Mouse (Mus musculus) liver (tissue): ENCODE measurements at regions not wholly inside any gene's neighbourhood (a gene's known extent, or its start where the extent isn't known, plus 50 kb on each side); places are given as distances from the start of the nearest gene placed in this dataset.

Source experiments
- DNase-seq: peaks from one replicate; pipeline ENCODE4 v3.0.0-alpha.2; 2020; ENCODE audit warnings: mixed read lengths

DNA sequence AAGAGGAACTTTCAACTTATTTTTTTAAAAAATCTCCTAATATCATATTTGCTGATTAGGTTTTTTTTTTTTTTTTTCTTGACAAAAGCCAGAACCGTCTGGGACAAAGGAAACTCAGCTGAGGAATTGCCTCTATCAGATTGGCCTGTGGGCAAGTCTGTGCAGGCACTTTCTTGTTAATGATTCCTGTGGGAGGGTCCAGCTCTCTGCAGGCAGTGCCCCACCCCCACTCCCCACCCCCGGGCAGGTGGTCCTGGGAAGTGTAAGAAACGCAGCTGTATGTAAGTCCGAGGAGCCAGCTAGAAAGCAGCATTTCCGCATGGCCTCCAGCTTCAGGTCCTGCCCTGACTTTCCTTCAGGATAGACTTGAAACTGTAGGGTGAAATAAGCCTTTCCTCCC is 377.7 kb downstream of the Sox2 start:
- DNase-seq: peak; percentile 11

DNA sequence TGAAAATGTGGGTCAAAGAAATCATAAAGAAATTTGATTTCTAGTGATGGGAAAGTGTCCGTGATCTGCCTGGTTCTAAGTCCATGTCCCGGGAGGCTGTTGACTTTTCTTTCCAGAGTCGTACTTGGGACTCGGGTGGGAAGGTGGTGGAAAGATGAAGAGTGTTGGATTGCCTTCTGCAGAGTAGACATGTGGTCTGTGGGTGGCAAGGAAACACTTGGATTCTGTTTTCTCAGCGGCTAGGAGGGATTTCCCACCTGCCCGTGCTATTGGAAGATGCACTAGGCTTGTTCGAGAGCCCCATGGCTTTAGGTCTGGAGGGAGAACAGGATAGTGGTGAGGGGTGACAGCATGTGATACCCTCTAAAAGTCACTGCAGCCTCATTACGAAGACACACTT is 379.7 kb downstream of the Sox2 start:
- DNase-seq: no peak

- no peak for DNase-seq
These were observed 383.4 kb downstream of the Sox2 start for GRCm38 (mm10) chr3:35033587-35033986.

GRCm38 (mm10) chr3:35035234-35035633 is 385.0 kb downstream of the Sox2 start:
- DNase-seq: no peak

GRCm38 (mm10) chr3:35043705-35044104 is 393.5 kb downstream of the Sox2 start:
- DNase-seq: no peak

- DNase-seq: no peak
These were observed 409.2 kb downstream of the Sox2 start for GRCm38 (mm10) chr3:35059438-35059837.

DNA sequence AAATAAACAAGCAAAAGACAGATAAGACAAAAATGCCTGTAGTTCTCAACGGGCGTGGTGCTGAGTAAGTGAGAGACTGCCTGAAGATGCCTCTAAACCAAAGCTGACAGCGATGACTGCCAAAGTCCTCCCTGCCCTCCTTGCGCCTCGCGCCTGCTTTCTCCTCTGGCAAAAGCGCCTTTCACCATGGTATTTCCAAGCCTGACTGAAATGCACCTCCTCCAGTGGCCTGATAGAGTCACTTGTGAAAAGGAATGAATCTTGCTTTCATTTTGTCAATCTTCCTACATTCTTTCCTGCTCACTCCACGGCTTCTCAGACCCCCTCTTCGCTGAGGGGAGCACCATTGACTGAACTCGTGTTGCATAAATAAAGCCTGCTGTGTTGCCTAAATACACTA is 409.8 kb downstream of the Sox2 start:
- no peak for DNase-seq

GRCm38 (mm10) chr3:35066824-35067223 is 416.6 kb downstream of the Sox2 start:
- peak; percentile 5 for DNase-seq

DNA sequence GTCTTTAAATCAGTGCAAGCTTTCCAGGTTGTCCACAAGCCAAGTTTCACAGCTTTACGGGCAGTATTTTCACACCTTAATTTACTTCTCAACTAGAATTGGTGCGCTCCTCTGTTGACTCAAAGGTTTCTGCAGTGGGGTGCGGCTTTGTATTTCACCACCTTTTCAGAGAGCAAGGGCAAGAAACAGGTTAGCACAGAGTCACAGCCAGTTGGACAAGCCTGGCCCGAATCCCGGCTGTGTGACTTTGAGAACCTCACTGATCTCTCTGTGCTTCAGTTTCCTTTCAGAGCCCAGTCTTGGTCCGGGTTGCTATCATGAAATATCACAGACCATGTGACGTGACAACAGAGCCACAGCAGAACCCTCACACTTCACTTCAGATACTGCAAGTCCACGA is 418.4 kb downstream of the Sox2 start:
- DNase-seq: no peak

- no peak for DNase-seq
These were observed 420.8 kb downstream of the Sox2 start for GRCm38 (mm10) chr3:35071046-35071445.

GRCm38 (mm10) chr3:35079887-35080286 is 429.7 kb downstream of the Sox2 start:
- no peak for DNase-seq

DNA sequence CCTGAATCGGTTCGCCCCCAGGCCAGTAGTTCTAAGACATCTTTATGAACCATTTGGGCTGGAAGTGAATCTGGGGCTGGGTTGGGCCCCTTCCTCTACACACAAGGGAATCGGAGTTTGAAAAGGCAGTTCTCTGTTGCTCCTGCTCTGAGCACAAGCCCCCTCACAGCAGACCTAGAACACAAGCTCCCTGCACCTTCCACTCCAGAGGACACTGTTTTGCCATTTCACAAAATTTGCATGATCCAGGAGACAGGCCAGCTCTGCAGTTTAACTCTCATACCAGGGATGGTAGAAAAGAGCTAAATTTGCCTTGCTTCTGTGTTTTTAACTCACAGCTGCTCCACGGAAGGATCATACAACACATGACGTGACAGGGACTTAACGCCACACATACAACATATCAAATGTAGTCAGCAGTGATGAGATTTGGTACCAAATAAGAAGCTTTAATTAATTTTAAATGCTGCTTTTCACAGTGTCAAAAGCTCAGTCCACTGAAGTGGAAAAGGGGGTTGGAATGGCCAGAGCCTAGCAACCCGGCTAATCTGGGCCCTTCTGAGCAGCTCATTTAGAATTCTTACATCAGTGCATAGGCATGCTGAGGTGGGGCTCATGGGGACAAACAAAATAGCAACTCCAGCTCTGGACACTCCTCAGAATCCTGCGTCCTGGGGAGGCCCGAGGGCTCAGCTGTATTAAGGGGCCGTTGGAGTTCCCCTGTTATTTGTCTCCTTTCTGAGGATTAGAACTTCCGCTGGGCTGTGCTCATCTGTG is 434.1 kb downstream of the Sox2 start:
- DNase-seq: no peak

- DNase-seq: no peak
These were observed 438.3 kb downstream of the Sox2 start for GRCm38 (mm10) chr3:35088241-35089080.

DNA sequence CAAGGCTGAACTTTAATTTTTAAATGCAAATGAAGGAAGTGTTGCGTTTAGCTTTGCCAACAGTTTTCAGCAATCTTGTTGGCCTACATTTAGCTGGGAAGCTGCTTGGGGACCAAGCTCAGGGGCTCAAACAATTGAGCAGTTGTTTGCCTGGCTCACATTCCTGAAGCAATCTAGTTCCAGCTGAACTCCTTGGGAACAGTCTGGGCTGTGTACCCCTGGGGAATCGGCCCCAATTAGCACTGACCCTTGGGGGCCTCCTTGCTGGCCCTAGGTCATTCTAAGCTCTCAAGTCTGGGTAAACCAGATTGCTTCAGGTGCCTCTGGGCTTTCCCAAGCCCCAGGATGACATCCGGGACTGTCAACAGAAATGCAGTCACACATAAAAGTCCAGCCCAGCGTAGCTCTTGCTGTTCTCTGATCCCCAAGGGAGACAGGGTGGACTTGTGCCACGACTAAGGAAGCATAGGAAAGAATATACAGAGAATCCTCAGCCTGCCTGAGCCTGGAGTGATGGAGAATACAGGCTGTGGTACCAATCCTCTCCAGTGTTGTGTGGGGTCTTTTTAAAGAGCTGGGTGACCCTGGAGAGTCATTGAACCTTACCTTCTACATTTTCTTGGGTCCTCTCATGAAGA is 440.4 kb downstream of the Sox2 start:
- no peak for DNase-seq

GRCm38 (mm10) chr3:35093001-35093400 is 442.8 kb downstream of the Sox2 start:
- no peak for DNase-seq

DNA sequence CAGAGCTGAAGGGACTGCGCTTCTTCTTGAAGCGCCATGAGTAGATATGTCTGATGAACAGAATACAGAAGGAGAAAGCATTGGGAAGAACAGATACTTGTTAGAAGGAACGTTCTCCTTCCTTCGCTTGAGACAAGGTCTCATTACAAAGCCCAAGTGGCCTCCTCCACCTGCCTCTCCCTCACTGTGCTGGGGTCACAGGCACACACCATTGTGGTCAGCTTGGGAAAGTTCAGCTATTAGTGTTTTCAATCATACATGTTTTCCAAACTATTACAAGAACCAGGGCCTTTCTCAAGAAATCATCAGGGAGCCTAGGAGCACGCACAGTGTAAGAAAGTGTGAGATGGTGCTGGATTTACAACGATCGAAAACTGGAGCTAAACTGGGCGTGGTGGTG is 445.0 kb downstream of the Sox2 start:
- no peak for DNase-seq

DNA sequence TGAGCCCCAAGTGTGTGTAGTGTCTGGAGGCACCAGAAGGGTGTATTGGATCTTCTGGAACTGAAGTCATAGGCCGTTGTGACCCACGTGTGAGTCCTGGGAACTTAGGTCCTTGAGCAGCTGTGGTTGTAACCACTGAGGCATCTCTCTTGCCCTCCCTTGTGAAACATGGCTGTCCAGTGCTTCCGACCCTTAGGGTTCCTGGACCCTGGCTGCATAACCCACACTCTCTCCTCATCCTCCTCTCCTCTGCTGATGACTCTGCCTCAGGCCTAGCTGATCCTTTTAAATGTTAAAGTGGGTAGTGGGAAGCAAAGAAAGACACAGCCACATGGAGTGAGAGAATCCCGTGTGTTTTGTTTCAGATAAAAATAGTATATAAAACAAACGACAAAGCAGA is 446.2 kb downstream of the Sox2 start:
- DNase-seq: no peak

DNA sequence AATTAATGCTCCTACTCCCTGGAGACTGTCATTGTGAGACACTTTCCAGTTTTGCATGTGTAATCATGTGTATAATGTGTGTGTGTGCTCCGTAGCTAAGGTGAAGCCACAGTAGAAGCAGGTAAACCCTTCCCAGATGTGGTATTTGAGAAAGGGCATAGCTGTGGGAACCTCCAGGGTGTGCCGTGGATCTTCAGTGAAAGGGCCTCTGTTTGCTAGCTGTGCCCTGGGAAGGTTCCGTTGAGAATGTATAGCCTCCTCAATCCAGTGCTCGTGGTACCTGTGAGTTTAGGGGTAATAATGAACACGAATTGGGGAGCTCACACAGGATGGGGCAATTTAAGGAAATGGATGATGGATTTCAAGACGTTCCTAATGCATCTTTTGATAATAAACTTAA is 447.6 kb downstream of the Sox2 start:
- no peak for DNase-seq

DNA sequence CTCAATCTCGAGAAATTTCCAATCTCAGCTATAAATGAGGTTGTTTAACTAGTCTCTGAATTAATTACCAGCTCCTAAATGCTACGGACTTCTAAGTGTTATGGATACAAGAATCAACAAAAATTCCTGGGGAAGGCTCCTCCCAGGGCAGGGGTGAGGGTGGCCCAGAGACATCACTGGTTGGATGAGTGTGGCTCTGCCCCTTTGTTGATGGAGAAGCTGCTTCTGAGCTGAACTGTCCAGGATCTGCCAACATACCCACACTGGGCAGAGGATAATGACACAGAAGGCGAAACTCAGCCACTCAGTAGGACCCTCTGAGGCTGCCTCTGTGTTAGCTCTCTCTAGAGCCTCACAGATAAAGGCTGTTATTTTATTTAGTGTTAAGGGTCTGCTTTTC is 449.0 kb downstream of the Sox2 start:
- no peak for DNase-seq

DNA sequence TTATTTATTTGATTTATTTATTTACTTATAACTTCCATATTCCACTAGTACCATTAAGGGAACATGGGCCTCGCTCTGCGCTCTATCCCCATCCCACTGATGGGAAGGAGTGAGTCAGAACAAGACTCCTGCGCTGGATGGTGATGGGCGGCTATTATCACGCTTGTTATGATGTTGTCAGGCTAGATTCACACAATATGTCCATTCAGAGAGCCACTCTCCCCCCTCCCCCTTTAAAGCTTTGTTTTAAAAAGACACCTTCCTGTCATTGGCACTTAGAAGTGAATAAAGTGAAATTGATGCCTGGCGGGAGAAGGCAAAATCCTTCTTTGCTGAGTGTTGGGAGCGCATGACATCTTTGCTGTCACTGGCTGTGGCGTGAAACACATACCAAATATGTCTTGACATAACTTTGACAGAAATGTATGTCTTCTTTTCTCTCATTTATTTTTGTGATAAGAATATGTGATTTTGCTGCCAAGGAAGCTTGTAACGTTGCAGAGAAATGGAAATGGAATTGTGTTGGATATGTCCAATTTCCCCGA is 449.7 kb downstream of the Sox2 start:
- no peak for DNase-seq

- no peak for DNase-seq
These were observed 451.1 kb downstream of the Sox2 start for GRCm38 (mm10) chr3:35101286-35101685.

DNA sequence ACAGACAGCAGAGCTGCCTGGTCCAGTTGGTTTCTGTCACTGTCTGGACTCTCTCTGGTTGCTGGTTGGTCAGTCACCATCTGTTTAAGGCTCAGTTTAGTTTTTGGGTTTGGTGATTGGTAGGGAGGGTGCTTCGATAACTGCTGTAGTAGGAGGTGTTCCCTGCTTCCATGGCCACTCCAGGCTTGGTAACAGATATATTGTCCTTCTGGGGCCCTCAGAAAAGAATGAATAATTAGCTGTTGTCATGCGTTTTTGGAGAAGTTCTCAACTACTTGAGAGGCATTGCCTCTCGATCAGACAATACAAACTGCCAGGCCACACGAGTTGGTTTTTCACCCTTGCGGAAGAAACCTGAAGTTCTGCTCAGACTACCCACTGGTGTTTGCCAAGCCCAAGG is 451.7 kb downstream of the Sox2 start:
- no peak for DNase-seq
